Mouse (Mus musculus): ENCODE data around the gene Slc24a4.

- no peak for TF ChIP-seq CTCF (IDR thresholded peaks at IDR 0.05)
- no peak for TF ChIP-seq EP300 (IDR thresholded peaks at IDR 0.05)
These were observed 137.9 kb downstream of the Slc24a4 start for GRCm38 (mm10) chr12:102266433-102266832.

Measured in lung, postnatal 0 days (tissue).